Mouse (Mus musculus): ENCODE measurements around the gene Serpina9. TPM values are rescaled to one million over a fixed set of nuclear protein-coding genes. Genes with fewer than 3 reads are reported as not detected.
"Not testable (repeated sequence)": the region's sequence is repeated elsewhere in the genome, so short reads cannot be mapped to it uniquely, and the experiment has no call there.

The Serpina9 gene
- polyA plus RNA-seq, 1 experiment from 2014 or later: not detected

DNA sequence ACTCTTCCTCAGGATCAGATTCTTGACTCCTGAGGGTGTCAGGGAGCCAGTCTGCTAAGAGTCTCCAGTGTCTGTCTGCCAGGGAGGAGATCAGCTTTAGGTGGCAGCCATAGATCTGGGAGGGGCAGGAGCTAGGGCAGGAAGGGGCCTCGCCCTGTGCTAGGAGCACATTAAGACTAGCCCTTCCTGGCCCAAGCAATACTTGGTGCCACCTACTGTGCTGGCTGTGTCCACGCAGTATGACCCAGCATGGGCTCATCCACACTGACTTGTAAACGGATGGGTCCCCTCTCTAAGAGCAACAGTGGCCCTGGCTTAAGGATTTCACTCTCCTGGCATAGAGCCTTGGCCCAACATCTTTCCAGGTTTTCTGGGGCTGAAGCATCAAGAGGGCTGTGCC, 54.8 kb downstream of the Serpina9 start, which contains the start of gene Serpina1e:
Gene Serpina1e, minus strand, starts transcription at position 178 of the 400 bp plus-strand sequence.
- Histone ChIP-seq H3K9me3 (ENCODE audit: control insufficient read depth, low read length) (no peaks in the 10 kb centered on the region), H3K4me1 (replicated peaks; ENCODE audit: control insufficient read depth, insufficient read depth, low read length) (no peaks in the 10 kb centered on the region), H3K9ac (no peak within 1 kb of the TSS), H3K4me2 (replicated peaks) (no peak within 1 kb of the TSS), H3K27me3 (ENCODE audit: control insufficient read depth, insufficient read depth, low read length) (no peaks in the 10 kb centered on the region), H3K4me3 (replicated peaks; ENCODE audit: low read length) (no peak within 1 kb of the TSS), H3K27ac (no peak within 1 kb of the TSS), H3K36me3 (replicated peaks; ENCODE audit: control insufficient read depth, insufficient read depth) (no peaks in the 10 kb centered on the region)
- ATAC-seq (ENCODE audit: low FRiP score) (no peak), DNase-seq (ENCODE audit: low spot score) (no peak)
- WGBS: 75% methylated on average over 3 of the region's 3 CpGs

DNA sequence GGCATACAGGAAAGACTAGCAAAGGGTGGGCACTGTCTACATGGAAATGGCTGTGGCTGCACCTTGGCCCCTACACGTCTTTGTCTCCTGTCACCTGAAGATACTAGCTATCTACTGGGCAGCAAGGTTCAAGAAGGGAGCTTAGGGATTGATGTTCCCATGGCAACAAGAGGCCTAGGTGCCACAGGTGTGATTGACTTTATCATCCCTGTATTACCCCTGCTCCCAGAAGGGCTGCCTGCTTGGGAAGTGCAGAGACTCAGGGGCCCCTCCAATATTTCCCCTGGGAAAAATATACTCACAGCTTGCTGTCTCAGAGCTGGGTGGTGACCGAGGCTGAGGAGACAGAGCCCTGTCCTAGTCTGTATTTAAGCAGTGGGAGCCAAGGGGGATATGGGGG, 57.0 kb downstream of the Serpina9 start:
- ATAC-seq (ENCODE audit: low FRiP score); H3K27me3 ChIP-seq (ENCODE audit: control insufficient read depth, insufficient read depth, low read length); H3K27ac ChIP-seq; H3K9me3 ChIP-seq (ENCODE audit: control insufficient read depth, low read length); H3K4me2 ChIP-seq (replicated peaks); DNase-seq (ENCODE audit: low spot score); H3K4me3 ChIP-seq (replicated peaks; ENCODE audit: low read length); H3K4me1 ChIP-seq (replicated peaks; ENCODE audit: control insufficient read depth, insufficient read depth, low read length); H3K36me3 ChIP-seq (replicated peaks; ENCODE audit: control insufficient read depth, insufficient read depth); H3K9ac ChIP-seq: not testable (repeated sequence)
- WGBS: 90% methylated on average over 2 of the region's 2 CpGs

DNA sequence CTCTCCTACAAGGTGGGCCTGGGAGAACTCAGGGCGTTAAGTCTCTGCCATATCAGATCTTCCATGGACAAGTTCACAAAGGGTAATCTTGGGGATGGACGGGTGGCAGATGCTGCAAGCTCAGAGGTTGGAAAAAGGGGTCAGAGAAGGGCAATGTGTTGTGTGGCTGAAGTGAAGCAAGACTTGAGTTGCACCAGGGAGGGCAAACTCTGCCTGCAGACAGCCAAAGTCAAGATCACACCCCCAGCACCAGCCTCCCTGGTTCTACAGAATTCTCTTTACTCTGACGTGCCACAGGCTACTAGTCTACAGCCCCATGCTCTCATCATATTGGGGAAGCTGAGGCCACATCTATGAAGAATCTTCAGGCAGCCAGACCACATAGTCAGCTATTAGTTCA, 60.6 kb downstream of the Serpina9 start:
- WGBS: 95% methylated on average over 2 of the region's 3 CpGs
- ATAC-seq (ENCODE audit: low FRiP score); H3K27me3 ChIP-seq (ENCODE audit: control insufficient read depth, insufficient read depth, low read length); H3K9ac ChIP-seq; H3K4me1 ChIP-seq (replicated peaks; ENCODE audit: control insufficient read depth, insufficient read depth, low read length); H3K36me3 ChIP-seq (replicated peaks; ENCODE audit: control insufficient read depth, insufficient read depth); H3K27ac ChIP-seq; H3K9me3 ChIP-seq (ENCODE audit: control insufficient read depth, low read length); H3K4me2 ChIP-seq (replicated peaks); H3K4me3 ChIP-seq (replicated peaks; ENCODE audit: low read length); DNase-seq (ENCODE audit: low spot score): not testable (repeated sequence)

DNA sequence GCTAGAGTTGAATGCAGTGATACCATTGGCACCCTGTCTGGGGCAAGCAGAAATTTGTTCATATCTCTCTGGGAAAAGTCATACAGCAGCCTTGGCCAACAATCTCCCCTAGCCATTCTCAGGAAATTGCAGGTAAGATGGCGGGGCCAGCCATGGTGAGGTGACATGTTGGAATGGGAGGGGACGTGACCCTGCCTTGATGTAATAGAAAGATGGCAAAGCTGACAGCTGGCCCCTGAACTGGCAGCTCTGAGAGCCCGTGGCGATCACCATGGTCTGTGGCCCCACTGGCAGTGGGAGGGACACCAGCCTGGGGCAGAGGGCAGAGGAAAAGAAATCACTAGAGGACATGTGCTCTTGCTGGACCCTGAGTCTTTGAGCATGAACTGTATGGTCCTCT, 67.3 kb downstream of the Serpina9 start:
- Histone ChIP-seq H3K4me2 (replicated peaks) (no peak overlapping the region), H3K36me3 (replicated peaks; ENCODE audit: control insufficient read depth, insufficient read depth) (no peaks in the 10 kb centered on the region), H3K4me1 (replicated peaks; ENCODE audit: control insufficient read depth, insufficient read depth, low read length) (no peaks in the 10 kb centered on the region), H3K27me3 (ENCODE audit: control insufficient read depth, insufficient read depth, low read length) (no peaks in the 10 kb centered on the region), H3K4me3 (replicated peaks; ENCODE audit: low read length) (no peak overlapping the region), H3K9ac (no peak overlapping the region), H3K9me3 (ENCODE audit: control insufficient read depth, low read length) (0 out of 2 replicates have a peak, but pooled peaks cover 5% of the 10 kb centered on the region), H3K27ac (no peak overlapping the region)
- DNase-seq (ENCODE audit: low spot score): no peak
- 88% methylated on average over 4 of the region's 4 CpGs for WGBS
- no peak for ATAC-seq (ENCODE audit: low FRiP score)

Other genes starting within 250 kb of the Serpina9 start
- not detected in 2 replicates for gene Serpina1d, start 240.2 kb downstream of the Serpina9 start, polyA plus RNA-seq (2014; fragmentation: Nextera tagmentation; extraction: Ambion mirVana)
- not detected in 2 replicates for gene Serpina1b, start 183.4 kb downstream of the Serpina9 start, polyA plus RNA-seq (2014; fragmentation: Nextera tagmentation; extraction: Ambion mirVana)
- gene Serpina1a, start 150.2 kb downstream of the Serpina9 start, polyA plus RNA-seq (2014; fragmentation: Nextera tagmentation; extraction: Ambion mirVana): not detected in 2 replicates
- gene Serpina1c, start 108.9 kb downstream of the Serpina9 start, polyA plus RNA-seq (2014; fragmentation: Nextera tagmentation; extraction: Ambion mirVana): not detected in 2 replicates
- gene Serpina1e, start 54.8 kb downstream of the Serpina9 start, polyA plus RNA-seq (2014; fragmentation: Nextera tagmentation; extraction: Ambion mirVana): not detected in 2 replicates
- not detected in 2 replicates for gene Serpina11, start 23.8 kb downstream of the Serpina9 start, polyA plus RNA-seq (2014; fragmentation: Nextera tagmentation; extraction: Ambion mirVana)
- gene Serpina12, start 30.7 kb upstream of the Serpina9 start, polyA plus RNA-seq (2014; fragmentation: Nextera tagmentation; extraction: Ambion mirVana): not detected in 2 replicates
- not detected in 2 replicates for gene Serpina5, start 87.4 kb upstream of the Serpina9 start, polyA plus RNA-seq (2014; fragmentation: Nextera tagmentation; extraction: Ambion mirVana)
- gene Serpina3a, start 99.0 kb upstream of the Serpina9 start, polyA plus RNA-seq (2014; fragmentation: Nextera tagmentation; extraction: Ambion mirVana): not detected in 2 replicates
- gene Serpina3b, start 114.2 kb upstream of the Serpina9 start, polyA plus RNA-seq (2014; fragmentation: Nextera tagmentation; extraction: Ambion mirVana): 0.09 TPM in 1 of 2 replicates, not detected in the other
- gene Serpina3c, start 140.1 kb upstream of the Serpina9 start, polyA plus RNA-seq (2014; fragmentation: Nextera tagmentation; extraction: Ambion mirVana): not detected in 2 replicates
- 0.13 and 0.19 TPM in 2 replicates for gene Serpina3f, start 200.8 kb upstream of the Serpina9 start, polyA plus RNA-seq (2014; fragmentation: Nextera tagmentation; extraction: Ambion mirVana)
- 0.67 and 1.1 TPM in 2 replicates for gene Serpina3g, start 222.5 kb upstream of the Serpina9 start, polyA plus RNA-seq (2014; fragmentation: Nextera tagmentation; extraction: Ambion mirVana)
- gene Serpina3i, start 249.4 kb upstream of the Serpina9 start, polyA plus RNA-seq (2014; fragmentation: Nextera tagmentation; extraction: Ambion mirVana): 0.08 TPM in 1 of 2 replicates, not detected in the other